Mouse (Mus musculus): ENCODE measurements at regions not wholly inside any gene's neighbourhood (a gene's known extent, or its start where the extent isn't known, plus 50 kb on each side); places are given as distances from the start of the nearest gene placed in this dataset. TPM values are rescaled to one million over a fixed set of nuclear protein-coding genes. Genes with fewer than 3 reads are reported as not detected.

DNA sequence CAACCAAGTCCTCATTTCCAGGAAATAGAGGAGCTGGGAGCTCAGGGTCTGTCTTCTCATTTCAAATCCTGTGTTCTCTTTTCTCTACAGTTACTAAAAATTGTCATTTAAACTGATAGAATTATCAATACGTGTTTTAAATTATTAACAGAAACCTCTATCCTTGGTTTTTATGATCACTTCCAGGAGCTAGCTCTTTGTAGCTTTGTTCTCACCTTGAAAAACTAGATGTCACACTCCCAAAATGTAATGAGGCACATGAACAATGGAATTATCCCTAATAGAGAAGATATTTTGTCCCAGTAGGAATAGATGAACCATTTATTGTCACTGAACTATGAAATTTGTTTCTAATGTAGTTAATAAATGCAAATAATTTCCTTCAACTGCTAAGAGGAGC lies 60.0 kb upstream of the Fam216b start:
- peaks cover 8% of the 10 kb centered on the region for H3K4me1 ChIP-seq
- H3K9me3 ChIP-seq (replicated peaks) = peaks cover 8% of the 10 kb centered on the region
- no peak overlapping the region for H3K27ac ChIP-seq (replicated peaks)
- no peaks in the 10 kb centered on the region for H3K27me3 ChIP-seq (ENCODE audit: low read depth, poor library complexity, severe bottlenecking)
- 100% methylated on average over 1 of the region's 1 CpGs for WGBS
- H3K36me3 ChIP-seq = no peaks in the 10 kb centered on the region
- DNase-seq (ENCODE audit: low spot score) = no peak
- no peak overlapping the region for H3K4me3 ChIP-seq

DNA sequence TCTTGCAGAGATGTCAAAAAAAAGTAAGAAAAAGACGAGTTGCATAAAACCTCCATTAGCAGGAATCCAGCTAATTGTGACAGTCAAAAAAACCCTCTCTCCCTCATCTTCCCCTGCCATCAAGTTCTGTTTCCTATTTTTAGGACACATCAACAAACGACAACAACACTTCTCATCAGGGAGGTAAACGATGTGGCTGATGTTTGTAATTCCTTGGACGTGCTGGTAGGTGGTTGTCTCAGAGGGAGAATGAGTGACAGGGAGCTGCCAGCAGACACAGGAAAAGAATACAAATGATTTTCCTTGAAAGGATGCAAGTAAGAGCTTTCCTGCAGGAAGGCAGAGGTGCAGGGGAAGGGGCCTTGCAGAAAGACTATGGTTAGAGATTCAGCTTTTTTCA lies 54.9 kb upstream of the Fam216b start:
- no peak for DNase-seq (ENCODE audit: low spot score)
- H3K36me3 ChIP-seq = no peaks in the 10 kb centered on the region
- H3K9me3 ChIP-seq (replicated peaks) = peaks cover 8% of the 10 kb centered on the region
- H3K4me1 ChIP-seq = peaks cover 10% of the 10 kb centered on the region
- 44% methylated on average over 4 of the region's 4 CpGs for whole genome bisulfite sequencing
- H3K27ac ChIP-seq (replicated peaks) = no peak overlapping the region
- no peak overlapping the region for H3K4me3 ChIP-seq
- no peaks in the 10 kb centered on the region for H3K27me3 ChIP-seq (ENCODE audit: low read depth, poor library complexity, severe bottlenecking)

MicroRNAs encoded in the stretch of these regions (microRNA counts, 519-probe panel; counts per million panel counts)
- not detected for microRNA mmu-miR-1971

Small RNA genes in the stretch of these regions (microRNA-seq; reads per million reads assigned to microRNA genes)
- gene Mir1971 = not detected
